In the genomic region with DNA sequence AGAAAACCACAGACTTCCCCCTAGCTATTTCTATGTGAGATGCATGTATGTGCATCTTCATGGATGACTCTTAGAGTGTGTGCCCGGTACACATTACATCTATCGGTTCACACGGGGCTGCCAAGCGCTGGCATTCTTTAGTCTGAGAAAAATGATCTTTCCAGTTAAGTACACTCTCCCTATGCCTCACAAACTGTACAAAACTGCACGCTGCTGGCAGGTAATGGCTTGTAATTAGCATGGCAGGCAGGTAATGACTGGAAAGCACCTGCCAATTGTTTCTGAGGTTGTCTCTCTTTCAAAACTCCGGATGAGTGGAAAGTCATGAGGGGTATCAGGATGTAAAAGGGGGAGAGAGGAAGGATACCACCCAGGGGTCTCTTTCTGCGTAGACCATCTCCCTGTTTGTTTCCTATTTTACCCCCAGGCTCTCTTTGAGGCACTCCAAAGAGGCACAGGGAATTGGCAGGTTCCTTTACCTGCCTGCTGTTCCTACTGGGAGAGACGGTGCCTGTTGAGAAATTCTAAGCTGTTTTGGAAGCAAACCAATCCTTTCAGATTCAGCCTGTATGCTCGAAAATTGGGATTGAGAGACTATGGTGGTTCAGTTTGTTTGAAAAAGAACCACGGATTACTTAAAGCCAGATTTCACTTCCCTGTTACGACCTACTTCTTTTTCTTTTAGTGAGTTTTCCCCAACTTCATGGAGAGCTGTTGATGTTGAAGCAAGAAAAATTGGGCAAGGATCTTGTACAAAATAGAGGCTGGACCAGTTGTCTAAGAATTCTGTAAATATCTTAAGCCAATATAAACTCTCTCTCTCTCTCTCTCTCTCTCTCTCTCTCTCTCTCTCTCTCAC, we compare ENCODE assay signal across 27 mouse cellular contexts.
DNase-seq lines count a peak whose midpoint lies in the region; ATAC-seq and TF ChIP-seq lines count a peak whose summit lies in the region.
"Had no signal": no experiment of that assay in that cellular context is flagged by ENCODE, and none has a peak within 500 bp of the region (broad histone marks: within the 10 kb centered on the region; RNA-seq: fewer than 3 reads in every experiment).

No protein-coding gene starts in this region.

- peak overlapping the region; percentile 77 for H3K27ac ChIP-seq in layer of hippocampus, adult 2 months
- peak overlapping the region; percentile 70; the same call in 1 of the 2 replicates for H3K27ac ChIP-seq in brown adipose tissue, adult 24 weeks (replicated peaks; ENCODE audit: low read depth, low read length)
- H3K27ac ChIP-seq: forebrain, embryonic 13.5 days; gastrocnemius, adult 2 months; hindbrain, embryonic 12.5 days; left cerebral cortex, adult 2 months; liver, embryonic 12.5 days; midbrain, embryonic 10.5 days; neural tube, embryonic 12.5 days had no signal

- no peaks in the 10 kb centered on the region; the same call in none of the 2 replicates for H3K4me1 ChIP-seq in brown adipose tissue, adult 24 weeks (ENCODE audit: control insufficient read depth, insufficient read depth, insufficient read length, low read length)

- peak; percentile 47 to 65 for DNase-seq in cerebellum, postnatal 14 days
- DNase-seq in cerebellum, adult 9-10 months: no peak
- no peak for DNase-seq in layer of hippocampus, adult 2 months (ENCODE audit: low spot score in 2 of 2)
- no peak for DNase-seq in layer of hippocampus, adult 8-10 months (ENCODE audit: low spot score in 2 of 2)
- no peak for DNase-seq in gastrocnemius, adult 8-10 months (ENCODE audit: low spot score in 2 of 2)
- DNase-seq: adrenal gland, postnatal 14 days; cerebellum, adult 8-10 months; gastrocnemius, adult 2 months; heart, postnatal 14 days; kidney, adult 11 months; kidney, postnatal 14 days; liver, postnatal 0 days; lung, postnatal 4 days; thymus, adult 2 months; thymus, postnatal 36 days had no signal

- no peak overlapping the region for H3K4me3 ChIP-seq in layer of hippocampus, adult 2 months
- no peak overlapping the region for H3K4me3 ChIP-seq in brown adipose tissue, adult 24 weeks (ENCODE audit: insufficient read depth, low read depth, low read length)
- H3K4me3 ChIP-seq: forebrain, embryonic 13.5 days; gastrocnemius, adult 2 months; hindbrain, embryonic 12.5 days; left cerebral cortex, adult 2 months; liver, embryonic 12.5 days; midbrain, embryonic 10.5 days; myocyte; neural tube, embryonic 12.5 days had no signal

- ATAC-seq in megakaryocyte progenitor cell, adult 5-6 weeks (replicated peaks; ENCODE audit: poor library complexity): 0 out of 2 replicates have a peak, but pooled peaks have one; percentile 26
- ATAC-seq: forebrain, embryonic 13.5 days; inflammation-experienced regulatory T-cells, adult 6 months; liver, embryonic 12.5 days; liver, postnatal 0 days; midbrain, embryonic 16.5 days; Patski had no signal

- TF ChIP-seq CTCF in layer of hippocampus, adult 2 months (conservative IDR thresholded peaks at IDR 0.05): no peak

Comparison
In these comparisons a context has a peak if more than half of its experiments do, and no peak if none do; other contexts are left out.
1. DNase-seq: peak in cerebellum, postnatal 14 days (2 of 2); none in cerebellum, adult 9-10 months (single experiment), layer of hippocampus, adult 2 months (0 of 2), layer of hippocampus, adult 8-10 months (0 of 2) and gastrocnemius, adult 8-10 months (0 of 2).